Mouse (Mus musculus) stomach, embryonic 15.5 days (tissue): ENCODE data around the gene Prr5l. TPM values are rescaled to one million over a fixed set of nuclear protein-coding genes. Genes with fewer than 3 reads are reported as not detected.

Experiments used
- ATAC-seq: fragments of 200-750 bp; cut with Nextera tagmentation; 2 replicates; pipeline ENCODE4 v1.8.0; 2017; ENCODE audit warnings: low read depth, moderate number of reproducible peaks, moderate TSS enrichment; ENCODE audit not compliant: insufficient read depth, low FRiP score
- H3K27ac ChIP-seq: fragments of 300-500 bp; sonication (generic); 2 replicates; pipeline ENCODE4 v1.5.1; 2015; ENCODE audit warnings: mild to moderate bottlenecking, inconsistent platforms
- H3K27me3 ChIP-seq: fragments of 300-500 bp; sonication (generic); replicated peaks from 2 replicates; pipeline ENCODE4 v1.6.1; 2015; ENCODE audit warnings: inconsistent platforms
- H3K36me3 ChIP-seq: fragments of 300-500 bp; sonication (generic); 2 replicates; pipeline ENCODE4 v1.6.1; 2015; ENCODE audit warnings: inconsistent platforms
- H3K4me1 ChIP-seq: fragments of 300-500 bp; sonication (generic); 2 replicates; pipeline ENCODE4 v1.6.1; 2015; ENCODE audit warnings: inconsistent platforms
- H3K4me2 ChIP-seq: fragments of 300-500 bp; sonication (generic); 2 replicates; pipeline ENCODE4 v1.6.1; 2015; ENCODE audit warnings: mild to moderate bottlenecking, inconsistent platforms
- H3K4me3 ChIP-seq: fragments of 300-500 bp; sonication (generic); replicated peaks from 2 replicates; pipeline ENCODE4 v1.5.1; 2015; ENCODE audit warnings: inconsistent platforms
- H3K9ac ChIP-seq: fragments of 300-500 bp; sonication (generic); 2 replicates; pipeline ENCODE4 v1.6.1; 2015; ENCODE audit warnings: inconsistent platforms
- H3K9me3 ChIP-seq: fragments of 300-500 bp; sonication (generic); 2 replicates; pipeline ENCODE4 v1.6.1; 2016; ENCODE audit warnings: inconsistent platforms
- WGBS: fragments of 180-500 bp; shearing (Covaris S2); methylation state at CpG from one replicate; pipeline ENCODE4 v1.1.7; 2015; 5-methylcytosine and 5-hydroxymethylcytosine counted together
- polyA plus RNA-seq: library from polyadenylated mRNA; unstranded; fragments of >200 nt; fragmentation: Nextera tagmentation; extraction: Ambion mirVana; gene quantifications from 2 replicates; pipeline ENCODE4 v1.2.1, GENCODE M21; 2015

The Prr5l gene
- polyA plus RNA-seq, 1 experiment from 2014 or later, result 9.8 TPM

GRCm38 (mm10) chr2:101815250-101815934 is 67.4 kb downstream of the Prr5l start:
- H3K27ac ChIP-seq, result no peak overlapping the region
- no peak overlapping the region for H3K9ac ChIP-seq
- H3K36me3 ChIP-seq, result no peaks in the 10 kb centered on the region
- no peak for ATAC-seq
- no peaks in the 10 kb centered on the region for H3K9me3 ChIP-seq
- no peak overlapping the region for H3K4me2 ChIP-seq
- H3K4me3 ChIP-seq, result no peak overlapping the region
- WGBS, result 28% methylated on average over 5 of the region's 5 CpGs
- H3K27me3 ChIP-seq, result no peaks in the 10 kb centered on the region
- H3K4me1 ChIP-seq, result no peaks in the 10 kb centered on the region

- WGBS, result 60% methylated on average over 5 of the region's 5 CpGs
- ATAC-seq, result no peak
- Histone ChIP-seq H3K4me1 (no peaks in the 10 kb centered on the region), H3K27me3 (no peaks in the 10 kb centered on the region), H3K9me3 (no peaks in the 10 kb centered on the region), H3K4me3 (no peak overlapping the region), H3K4me2 (no peak overlapping the region), H3K36me3 (no peaks in the 10 kb centered on the region), H3K27ac (no peak overlapping the region), H3K9ac (no peak overlapping the region)
These were observed 68.6 kb downstream of the Prr5l start for GRCm38 (mm10) chr2:101814272-101814625.

GRCm38 (mm10) chr2:101813581-101814271 is 69.1 kb downstream of the Prr5l start:
- H3K27ac ChIP-seq, result no peak overlapping the region
- no peak for ATAC-seq

DNA sequence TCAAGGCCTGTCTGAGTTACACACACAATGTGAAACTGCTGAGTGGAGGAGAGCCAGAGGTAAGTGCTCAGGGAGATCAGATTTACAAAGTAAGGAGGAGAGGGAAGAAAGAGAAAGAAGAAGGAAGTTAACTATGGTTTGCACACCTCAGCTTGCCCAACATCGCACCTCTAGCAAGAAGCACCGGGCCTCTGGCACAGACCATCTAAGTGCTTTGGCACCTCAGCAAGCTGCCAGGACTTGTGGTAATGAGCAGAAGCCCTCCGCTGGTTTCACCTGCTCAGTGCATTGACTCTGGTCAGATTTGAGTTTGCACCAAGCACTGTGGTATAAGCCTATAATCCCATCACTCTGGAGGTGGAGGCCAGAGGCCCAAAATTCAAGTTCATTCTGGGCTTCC is 70.9 kb downstream of the Prr5l start:
- Histone ChIP-seq H3K4me1 (no peaks in the 10 kb centered on the region), H3K36me3 (no peaks in the 10 kb centered on the region), H3K27me3 (no peaks in the 10 kb centered on the region), H3K27ac (no peak overlapping the region), H3K4me2 (no peak overlapping the region), H3K9me3 (no peaks in the 10 kb centered on the region), H3K9ac (no peak overlapping the region), H3K4me3 (no peak overlapping the region)
- ATAC-seq, result no peak
- 75% methylated on average over 3 of the region's 3 CpGs for WGBS

More at GRCm38 (mm10) chr2:101813581-101814271, 69.1 kb downstream of the Prr5l start:
- H3K4me1 ChIP-seq, result no peaks in the 10 kb centered on the region
- 64% methylated on average over 6 of the region's 6 CpGs for WGBS
- no peaks in the 10 kb centered on the region for H3K36me3 ChIP-seq
- H3K4me3 ChIP-seq, result no peak overlapping the region
- no peak overlapping the region for H3K4me2 ChIP-seq
- no peaks in the 10 kb centered on the region for H3K27me3 ChIP-seq
- no peak overlapping the region for H3K9ac ChIP-seq
- no peaks in the 10 kb centered on the region for H3K9me3 ChIP-seq

DNA sequence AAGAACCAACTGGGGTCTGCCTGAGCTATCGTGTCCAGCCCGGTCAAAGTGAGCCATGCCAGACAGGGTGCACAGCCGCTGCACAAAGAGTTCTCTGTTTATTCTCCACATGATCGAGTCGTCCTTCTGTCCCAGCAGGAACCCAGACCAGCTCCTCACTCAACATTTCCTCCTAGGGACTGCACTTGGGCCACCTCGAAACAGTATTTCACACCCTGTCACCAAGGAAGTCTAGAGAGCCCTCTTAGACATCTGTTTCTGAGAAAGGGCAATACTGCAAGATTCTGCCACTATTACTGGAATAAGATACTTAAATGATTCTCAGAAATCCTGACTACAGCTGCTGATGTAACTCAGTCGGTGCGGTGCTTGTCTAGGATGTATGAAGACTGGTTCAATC is 72.1 kb downstream of the Prr5l start:
- no peak overlapping the region for H3K4me2 ChIP-seq
- H3K27me3 ChIP-seq, result no peaks in the 10 kb centered on the region
- no peak overlapping the region for H3K27ac ChIP-seq
- 65% methylated on average over 8 of the region's 8 CpGs for WGBS
- H3K36me3 ChIP-seq, result no peaks in the 10 kb centered on the region
- H3K4me3 ChIP-seq, result no peak overlapping the region
- ATAC-seq, result no peak
- H3K9me3 ChIP-seq, result no peaks in the 10 kb centered on the region
- H3K9ac ChIP-seq, result no peak overlapping the region
- no peaks in the 10 kb centered on the region for H3K4me1 ChIP-seq

- Histone ChIP-seq H3K27ac (no peak overlapping the region), H3K27me3 (no peaks in the 10 kb centered on the region), H3K9ac (no peak overlapping the region), H3K36me3 (no peaks in the 10 kb centered on the region), H3K9me3 (no peaks in the 10 kb centered on the region), H3K4me2 (no peak overlapping the region), H3K4me3 (no peak overlapping the region), H3K4me1 (no peaks in the 10 kb centered on the region)
- WGBS, result 76% methylated on average over 6 of the region's 6 CpGs
- no peak for ATAC-seq
These were observed 73.1 kb downstream of the Prr5l start for GRCm38 (mm10) chr2:101809640-101810305.

- H3K9me3 ChIP-seq, result no peaks in the 10 kb centered on the region
- WGBS, result 57% methylated on average over 5 of the region's 5 CpGs
- no peaks in the 10 kb centered on the region for H3K27me3 ChIP-seq
- no peak overlapping the region for H3K9ac ChIP-seq
- H3K27ac ChIP-seq, result no peak overlapping the region
- H3K4me2 ChIP-seq, result no peak overlapping the region
- ATAC-seq, result no peak
- H3K4me1 ChIP-seq, result no peaks in the 10 kb centered on the region
- no peaks in the 10 kb centered on the region for H3K36me3 ChIP-seq
- H3K4me3 ChIP-seq, result no peak overlapping the region
These were observed 75.1 kb downstream of the Prr5l start for GRCm38 (mm10) chr2:101807756-101808155.

DNA sequence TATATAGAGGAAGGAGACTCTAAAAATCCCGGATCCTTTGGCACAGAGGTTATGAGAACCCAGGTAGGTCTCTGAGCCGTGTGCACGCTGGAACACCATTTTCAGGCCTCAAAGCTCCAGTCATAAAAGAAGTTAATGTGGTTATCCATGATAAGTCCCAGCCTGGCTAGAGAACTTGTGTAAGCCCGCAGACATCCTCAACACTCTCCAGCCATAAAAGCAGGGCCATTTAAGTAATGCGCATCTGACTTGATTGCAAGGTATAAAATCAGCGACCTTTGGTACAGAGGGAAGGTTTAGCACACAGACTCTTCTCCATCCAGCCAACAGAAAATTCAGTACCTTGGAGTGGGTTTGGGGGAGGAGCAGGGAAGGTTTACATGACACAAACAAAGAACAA is 80.6 kb downstream of the Prr5l start:
- H3K4me1 ChIP-seq, result no peaks in the 10 kb centered on the region
- no peak overlapping the region for H3K27ac ChIP-seq
- ATAC-seq, result no peak
- no peak overlapping the region for H3K9ac ChIP-seq
- H3K4me2 ChIP-seq, result no peak overlapping the region
- H3K27me3 ChIP-seq, result no peaks in the 10 kb centered on the region
- 89% methylated on average over 6 of the region's 6 CpGs for WGBS
- no peak overlapping the region for H3K4me3 ChIP-seq
- H3K9me3 ChIP-seq, result no peaks in the 10 kb centered on the region
- no peaks in the 10 kb centered on the region for H3K36me3 ChIP-seq

- H3K4me2 ChIP-seq, result peak overlapping the region; percentile 97
- H3K27me3 ChIP-seq, result 0 out of 2 replicates have a peak, but pooled peaks cover 2% of the 10 kb centered on the region
- peak overlapping the region; percentile 54 for H3K4me3 ChIP-seq
- no peaks in the 10 kb centered on the region for H3K9me3 ChIP-seq
- peak overlapping the region; percentile 74 for H3K27ac ChIP-seq
- H3K9ac ChIP-seq, result peak overlapping the region; percentile 30; the same call in 1 of the 2 replicates
- peaks cover 7% of the 10 kb centered on the region for H3K4me1 ChIP-seq
- no peaks in the 10 kb centered on the region for H3K36me3 ChIP-seq
- WGBS, result 2% methylated on average over 19 of the region's 19 CpGs
- no peak for ATAC-seq
These were observed 85.0 kb downstream of the Prr5l start for GRCm38 (mm10) chr2:101797901-101798250.

- Histone ChIP-seq H3K27ac (peak overlapping the region; percentile 74), H3K9me3 (no peaks in the 10 kb centered on the region), H3K9ac (peak overlapping the region; percentile 30; the same call in 1 of the 2 replicates), H3K36me3 (no peaks in the 10 kb centered on the region), H3K4me3 (peak overlapping the region; percentile 54), H3K27me3 (0 out of 2 replicates have a peak, but pooled peaks cover 2% of the 10 kb centered on the region), H3K4me2 (peak overlapping the region; percentile 97), H3K4me1 (peaks cover 10% of the 10 kb centered on the region)
- under 1% methylated on average over 48 of the region's 49 CpGs for WGBS
- peak; percentile 41 for ATAC-seq
These were observed 85.5 kb downstream of the Prr5l start for GRCm38 (mm10) chr2:101797166-101797900.

DNA sequence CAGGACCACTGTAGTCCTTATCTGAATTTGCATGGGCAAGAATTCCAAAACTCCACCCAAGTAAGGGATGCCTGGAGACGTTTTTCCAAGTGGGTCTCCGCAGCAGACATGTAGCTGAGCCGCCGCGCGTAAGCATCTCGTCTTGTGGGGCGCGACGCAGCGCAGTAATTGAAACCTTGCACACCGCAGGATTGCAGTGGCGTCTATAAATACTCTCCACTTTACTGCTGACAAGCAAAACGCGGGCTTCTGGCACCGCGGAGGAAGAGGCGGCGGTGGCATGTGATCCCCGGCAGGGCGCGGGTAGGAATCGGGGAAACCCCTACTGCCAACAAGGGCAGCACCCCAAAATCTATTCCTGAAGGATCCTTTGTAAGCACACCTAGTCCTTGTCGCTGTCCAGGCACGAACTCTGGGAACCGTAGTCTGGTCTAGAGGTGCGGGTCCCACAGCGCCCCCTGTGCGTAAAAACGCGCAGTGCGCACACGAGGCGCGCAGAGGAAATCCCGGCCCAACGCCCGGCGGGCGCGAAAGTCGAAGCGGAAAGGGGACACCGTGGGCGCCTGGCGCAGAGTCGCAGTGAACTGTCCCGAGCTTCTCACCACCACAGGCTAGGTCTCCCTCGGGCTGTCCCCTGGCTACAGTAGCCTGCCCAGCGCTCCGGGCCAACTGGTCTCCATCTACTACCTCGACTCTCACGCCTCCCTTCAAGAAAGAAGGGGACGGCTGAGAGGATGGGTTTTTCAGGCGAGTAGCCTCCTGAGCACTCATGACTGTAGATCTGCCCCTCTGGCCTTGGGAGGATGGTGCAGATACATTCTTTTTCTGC is 86.3 kb downstream of the Prr5l start:
- peak; percentile 47; the same call in 1 of the 2 replicates for ATAC-seq
- Histone ChIP-seq H3K9ac (peak overlapping the region; percentile 30; the same call in 1 of the 2 replicates), H3K27ac (peak overlapping the region; percentile 74; the same call in 1 of the 2 replicates), H3K27me3 (0 out of 2 replicates have a peak, but pooled peaks cover 2% of the 10 kb centered on the region), H3K4me2 (peak overlapping the region; percentile 97), H3K4me1 (peaks cover 10% of the 10 kb centered on the region), H3K4me3 (peak overlapping the region; percentile 54), H3K36me3 (no peaks in the 10 kb centered on the region), H3K9me3 (no peaks in the 10 kb centered on the region)
- WGBS, result 1% methylated on average over 55 of the region's 55 CpGs
